Mouse (Mus musculus): ENCODE results near the gene C77080. TPM values are rescaled to one million over a fixed set of nuclear protein-coding genes. Genes with fewer than 3 reads are reported as not detected.

Gene C77080
- 0.93 and 1.1 TPM in 2 replicates for polyA plus RNA-seq (2012; rRNA removed)

GRCm38 (mm10) chr4:129261196-129261595 is at the start of gene C77080:
C77080 (minus strand) TSS chr4:129261404.

GRCm38 (mm10) chr4:129287472-129287981 is 26.3 kb upstream of the C77080 start, which contains the start of gene Sync:
Sync (plus strand) TSS chr4:129287617.

GRCm38 (mm10) chr4:129189542-129190519 is 71.4 kb downstream of the C77080 start, which contains the start of the genes S100pbp and Yars:
S100pbp (minus strand) TSS chr4:129189727.
Yars (plus strand) TSS chr4:129189760.

Other genes with a start within 250 kb of the C77080 start
- 12.0 and 12.8 TPM in 2 replicates for gene Rnf19b, start 203.1 kb downstream of the C77080 start, polyA plus RNA-seq (2012; rRNA removed)
- gene Tmem54, start 155.9 kb downstream of the C77080 start, polyA plus RNA-seq (2012; rRNA removed): 0.96 and 1.0 TPM in 2 replicates
- 2.1 and 2.2 TPM in 2 replicates for gene Hpca, start 139.4 kb downstream of the C77080 start, polyA plus RNA-seq (2012; rRNA removed)
- 0.61 and 1.0 TPM in 2 replicates for gene Fndc5, start 124.4 kb downstream of the C77080 start, polyA plus RNA-seq (2012; rRNA removed)
- gene S100pbp, start 71.7 kb downstream of the C77080 start, polyA plus RNA-seq (2012; rRNA removed): 11.2 and 14.0 TPM in 2 replicates
- gene Yars, start 71.6 kb downstream of the C77080 start, polyA plus RNA-seq (2012; rRNA removed): 32.6 TPM in 2 replicates
- gene Sync, start 26.2 kb upstream of the C77080 start, polyA plus RNA-seq (2012; rRNA removed): 0.03 and 0.11 TPM in 2 replicates
- 57.7 and 70.3 TPM in 2 replicates for gene Rbbp4, start 74.0 kb upstream of the C77080 start, polyA plus RNA-seq (2012; rRNA removed)
- 27.2 and 29.5 TPM in 2 replicates for gene Zbtb8os, start 74.3 kb upstream of the C77080 start, polyA plus RNA-seq (2012; rRNA removed)
- 1.9 and 2.2 TPM in 2 replicates for gene Zbtb8a, start 116.7 kb upstream of the C77080 start, polyA plus RNA-seq (2012; rRNA removed)
- 0.31 and 0.50 TPM in 2 replicates for gene Zbtb8b, start 179.4 kb upstream of the C77080 start, polyA plus RNA-seq (2012; rRNA removed)
- 26.5 and 36.7 TPM in 2 replicates for gene Bsdc1, start 200.2 kb upstream of the C77080 start, polyA plus RNA-seq (2012; rRNA removed)
- not detected in 2 replicates for gene Tssk3, start 229.6 kb upstream of the C77080 start, polyA plus RNA-seq (2012; rRNA removed)
- 0.12 and 0.44 TPM in 2 replicates for gene Fam229a, start 229.8 kb upstream of the C77080 start, polyA plus RNA-seq (2012; rRNA removed)

Measured in liver, embryonic 14 days (tissue).